Mouse (Mus musculus): Measurements from ENCODE around the gene Med16.

Med16 gene

DNA sequence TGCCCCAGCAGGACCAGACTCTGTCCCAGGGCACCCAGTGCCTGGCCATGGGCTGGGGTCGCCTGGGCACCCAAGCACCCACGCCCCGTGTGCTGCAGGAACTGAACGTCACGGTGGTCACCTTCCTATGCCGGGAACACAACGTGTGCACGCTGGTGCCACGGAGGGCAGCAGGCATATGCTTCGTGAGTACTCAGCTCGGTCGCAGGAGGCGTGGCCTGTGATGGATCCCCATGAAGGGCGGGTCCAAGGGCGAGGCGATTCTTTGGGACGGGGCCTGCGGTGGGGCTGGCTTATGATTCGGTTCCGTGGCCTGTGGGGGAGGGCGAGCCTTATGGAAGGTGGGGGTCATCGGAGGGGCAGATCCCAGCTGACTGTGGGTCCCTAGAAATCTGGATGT is 26.7 kb downstream of the Med16 start:
- peak; percentile 68 for DNase-seq

DNA sequence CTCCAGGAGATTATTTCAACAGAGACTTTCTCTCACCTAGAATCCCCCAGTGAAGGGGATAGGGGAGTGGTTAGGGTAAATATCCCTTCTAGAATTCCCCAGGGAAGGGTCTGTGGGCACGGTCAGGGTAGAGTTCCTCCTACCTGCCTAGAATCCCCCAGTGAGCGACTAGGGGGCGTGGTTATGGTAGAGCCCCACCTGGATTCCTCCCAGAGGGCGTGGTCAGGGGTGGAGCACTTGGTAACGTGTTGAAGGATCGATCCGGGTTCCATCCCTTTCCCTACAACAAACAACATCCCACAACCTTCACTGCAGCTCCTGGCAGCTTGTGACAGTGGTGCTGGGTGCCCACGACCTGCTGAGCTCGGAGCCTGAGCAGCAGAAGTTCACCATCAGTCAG is 28.0 kb downstream of the Med16 start:
- peak; percentile 79 for DNase-seq

DNA sequence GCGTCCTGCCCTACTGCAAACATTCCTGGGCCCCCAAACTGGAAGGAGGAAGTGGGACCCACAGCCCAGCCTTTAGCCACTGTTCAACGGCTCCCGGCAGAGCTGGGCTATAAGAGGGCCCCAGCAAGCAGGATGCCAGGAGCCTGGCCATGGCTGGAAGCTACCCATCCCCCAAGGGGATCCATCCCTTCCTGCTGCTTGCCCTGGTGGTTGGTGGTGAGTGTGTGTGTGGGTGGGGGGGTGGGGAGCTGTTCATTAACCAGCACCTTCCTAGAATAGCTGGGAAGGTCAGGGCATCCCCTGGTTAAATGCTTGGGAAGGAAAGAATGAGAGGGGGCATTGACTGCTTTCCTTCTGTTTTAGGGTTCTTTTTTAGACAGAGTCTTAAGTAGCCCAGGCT is 29.2 kb downstream of the Med16 start:
- no peak for DNase-seq

DNA sequence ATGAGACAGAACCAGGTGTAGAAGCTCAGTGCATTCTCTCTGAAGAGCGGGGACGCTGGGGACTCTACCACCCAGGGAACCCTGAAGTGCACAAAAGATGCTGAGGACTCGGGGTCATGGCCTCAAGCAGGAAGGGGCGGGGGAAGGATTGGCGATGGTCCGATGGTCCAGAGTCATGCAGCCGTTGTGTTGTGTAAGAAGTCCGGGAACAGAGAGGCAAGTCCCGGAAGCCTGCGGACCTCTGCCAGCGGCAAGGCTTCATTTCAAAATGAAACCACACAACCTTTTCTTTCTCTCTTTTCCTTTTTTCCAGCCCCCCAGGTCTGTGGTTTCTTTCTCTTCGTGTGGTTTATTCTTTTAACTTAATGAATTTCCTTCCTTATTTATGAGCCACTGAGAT is 31.0 kb downstream of the Med16 start:
- DNase-seq, result peak; percentile 42

- peak; percentile 59 for DNase-seq
Observed at GRCm38 (mm10) chr10:79877174-79877573, 31.5 kb downstream of the Med16 start.

DNA sequence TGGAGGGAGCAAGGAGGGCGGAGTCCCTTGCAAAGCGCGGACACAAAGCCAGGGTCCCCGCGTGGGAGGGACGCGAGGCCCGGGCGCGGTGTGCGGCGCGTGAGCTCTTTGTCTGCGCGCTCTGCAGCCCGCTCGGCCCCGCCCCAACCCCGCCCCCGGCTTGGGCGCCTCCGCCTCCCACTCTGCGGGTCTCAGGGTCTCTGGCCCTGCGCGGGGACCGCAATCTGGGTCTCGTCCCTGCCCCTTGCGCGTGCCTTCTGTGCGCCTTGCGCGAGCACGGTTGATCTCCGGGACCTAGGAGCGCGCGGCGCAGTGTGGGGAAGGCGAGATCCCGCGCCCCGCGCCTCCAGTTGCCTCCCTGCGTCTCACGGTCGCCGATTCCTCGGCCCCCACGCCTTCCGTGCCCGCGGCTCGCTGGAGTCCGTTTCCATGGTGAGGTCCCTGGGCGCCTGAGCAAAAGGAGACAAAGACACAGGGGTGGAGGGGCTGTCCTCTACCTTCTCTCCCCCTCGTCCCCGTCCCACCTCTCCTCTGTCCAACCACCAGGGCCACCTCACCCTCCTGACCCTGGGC is 34.3 kb downstream of the Med16 start, which contains the start of the genes Prtn3 and Plppr3:
Prtn3 (plus strand) TSS at position 187 of the 573 bp plus-strand sequence.
Plppr3 (minus strand) TSS at position 345 of the 573 bp plus-strand sequence.
- DNase-seq, result peak; percentile 52

GRCm38 (mm10) chr10:79873715-79874289 is 34.9 kb downstream of the Med16 start:
- DNase-seq, result no peak

DNA sequence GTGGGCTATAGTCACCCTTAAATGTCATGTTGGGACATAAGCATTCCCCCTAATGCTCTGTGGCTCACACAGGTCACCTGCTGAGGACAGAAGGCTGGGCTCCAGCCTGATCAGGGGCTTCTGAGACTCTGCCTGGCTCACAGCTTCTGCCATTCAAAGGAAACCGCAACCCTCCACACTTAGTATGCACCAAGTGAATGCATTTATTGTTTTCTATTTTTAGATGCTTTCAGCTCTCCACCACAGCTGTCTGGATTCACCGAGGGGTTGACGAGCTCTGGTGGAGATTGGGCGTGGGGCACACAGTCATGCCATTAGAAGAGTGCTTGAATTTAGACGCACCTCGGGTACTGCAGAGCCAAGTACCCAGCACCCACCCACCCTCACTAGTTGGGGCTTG is 35.4 kb downstream of the Med16 start:
- DNase-seq, result no peak

DNA sequence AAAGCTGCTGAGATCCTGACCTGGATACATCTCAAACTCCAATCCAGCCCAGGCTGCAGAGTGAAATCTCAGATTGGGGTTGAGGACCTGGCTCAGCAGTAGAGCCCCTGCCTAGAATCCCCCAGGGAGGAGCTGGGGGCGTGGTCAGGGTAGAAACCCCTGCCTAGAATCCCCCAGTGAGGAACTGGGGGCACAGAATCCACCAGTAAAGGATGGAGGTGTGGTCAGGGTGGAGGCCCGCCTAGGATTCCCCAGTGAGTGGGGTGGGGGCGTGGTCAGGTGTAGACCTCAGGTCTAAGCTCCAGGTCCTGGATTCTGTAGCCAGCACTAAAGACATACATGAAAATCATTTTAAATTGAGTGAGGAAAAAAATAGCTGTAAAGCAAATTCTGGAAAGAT is 35.9 kb downstream of the Med16 start:
- no peak for DNase-seq

GRCm38 (mm10) chr10:79871845-79872244 is 36.9 kb downstream of the Med16 start:
- no peak for DNase-seq

DNA sequence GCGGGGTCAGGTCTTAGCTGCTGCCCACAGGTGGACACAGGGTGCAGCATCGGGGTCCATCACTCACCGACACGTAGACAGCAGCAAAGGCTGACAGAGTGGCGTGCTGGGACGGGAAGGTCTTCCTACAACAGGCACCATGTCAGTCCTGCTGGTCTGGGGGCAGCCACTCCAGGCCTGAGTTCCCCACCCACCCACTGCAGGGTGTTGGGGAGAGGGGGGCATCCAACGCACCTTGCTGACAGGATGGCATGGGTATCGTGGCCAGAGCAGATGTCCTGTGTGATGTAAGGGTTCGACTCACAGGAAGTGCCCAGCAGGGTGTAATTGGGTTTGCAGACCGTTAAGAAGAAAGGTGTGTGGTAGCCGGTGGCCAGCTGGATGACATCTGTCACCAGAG is 42.1 kb downstream of the Med16 start:
- no peak for DNase-seq

DNA sequence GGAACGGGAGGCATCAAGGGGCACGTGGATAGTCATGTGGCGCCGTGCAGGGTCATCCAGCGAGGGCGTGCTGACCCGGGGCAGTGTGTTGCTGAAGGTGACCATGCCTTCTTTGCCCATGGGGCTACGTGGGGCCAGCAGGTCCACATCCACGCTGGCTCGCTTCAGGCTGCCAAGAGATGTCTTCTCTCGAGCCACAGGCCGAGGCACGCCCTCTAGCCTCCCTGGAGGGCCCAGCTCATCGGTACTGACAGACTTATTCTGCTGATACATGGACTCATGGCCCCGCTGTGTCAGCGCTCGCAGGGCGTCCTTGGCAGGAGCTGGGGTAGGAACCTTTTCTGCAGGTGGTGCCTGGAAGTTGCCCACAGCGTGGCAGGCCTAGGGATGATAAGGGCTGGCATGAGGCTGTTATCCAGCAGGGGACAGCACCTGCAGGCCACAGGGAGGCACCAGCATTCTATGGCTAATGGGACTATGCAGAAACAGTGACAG is 42.9 kb downstream of the Med16 start:
- DNase-seq, result no peak

GRCm38 (mm10) chr10:79865189-79865601 is 43.5 kb downstream of the Med16 start:
- no peak for DNase-seq

- DNase-seq, result no peak
Observed at GRCm38 (mm10) chr10:79864351-79865188, 44.2 kb downstream of the Med16 start.

DNA sequence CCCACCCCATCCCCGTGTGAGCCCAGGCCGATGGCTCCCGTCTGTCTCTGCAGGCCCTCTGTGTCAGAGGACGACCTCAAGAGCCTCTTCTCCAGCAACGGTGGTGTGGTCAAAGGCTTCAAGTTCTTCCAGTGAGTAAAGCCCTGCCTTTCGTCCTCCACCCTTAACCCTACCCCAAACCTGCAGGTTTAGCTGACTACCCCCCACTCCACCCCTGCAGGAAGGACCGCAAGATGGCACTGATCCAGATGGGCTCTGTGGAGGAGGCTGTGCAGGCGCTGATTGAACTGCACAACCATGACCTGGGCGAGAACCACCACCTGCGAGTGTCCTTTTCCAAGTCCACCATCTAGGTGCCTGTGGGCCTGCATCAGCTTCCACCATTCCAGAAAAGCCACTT is 45.8 kb downstream of the Med16 start:
- no peak for DNase-seq

- DNase-seq, result no peak
Observed at GRCm38 (mm10) chr10:79862049-79862788, 46.5 kb downstream of the Med16 start.

GRCm38 (mm10) chr10:79861230-79862048 is 47.3 kb downstream of the Med16 start:
- DNase-seq, result no peak

DNA sequence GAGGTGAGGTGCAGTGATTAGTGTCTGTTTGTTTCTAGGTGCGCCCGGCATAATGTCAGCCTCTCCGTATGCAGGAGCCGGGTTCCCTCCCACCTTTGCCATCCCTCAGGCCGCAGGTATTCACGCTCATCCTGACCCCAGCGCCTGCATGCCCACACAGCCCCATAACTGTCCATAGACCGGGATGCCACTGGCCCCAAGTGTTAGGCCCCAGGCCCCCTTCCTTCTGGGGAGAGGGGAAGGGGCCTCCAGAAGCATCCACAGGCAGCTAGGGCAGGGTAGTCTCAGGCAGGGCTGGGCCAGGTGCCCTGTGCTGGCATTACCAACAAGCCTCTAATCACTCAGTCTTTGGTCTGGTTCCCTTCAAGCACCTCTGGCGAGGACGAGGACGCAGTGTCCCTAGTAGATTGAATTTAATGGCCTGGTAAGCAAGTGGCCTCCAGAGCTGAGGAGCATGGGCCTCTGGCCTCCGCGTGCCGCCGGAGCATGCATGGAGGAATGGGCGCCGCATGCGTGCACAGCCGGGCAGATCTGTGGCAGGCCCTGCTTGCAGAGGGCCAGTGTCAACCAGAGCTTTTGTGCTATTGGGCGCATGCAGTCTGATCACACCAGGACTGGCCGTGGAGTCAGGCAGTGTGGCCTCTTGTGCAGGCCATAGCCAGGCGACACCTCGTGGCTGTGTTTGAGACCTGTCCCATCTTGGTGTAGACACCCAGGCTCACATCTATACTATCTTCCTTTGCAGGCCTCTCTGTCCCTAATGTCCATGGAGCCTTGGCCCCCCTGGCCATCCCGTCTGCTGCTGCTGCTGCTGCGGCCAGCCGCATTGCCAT is 48.4 kb downstream of the Med16 start:
- no peak for DNase-seq

- DNase-seq, result no peak
Observed at GRCm38 (mm10) chr10:79859116-79859515, 49.6 kb downstream of the Med16 start.

DNA sequence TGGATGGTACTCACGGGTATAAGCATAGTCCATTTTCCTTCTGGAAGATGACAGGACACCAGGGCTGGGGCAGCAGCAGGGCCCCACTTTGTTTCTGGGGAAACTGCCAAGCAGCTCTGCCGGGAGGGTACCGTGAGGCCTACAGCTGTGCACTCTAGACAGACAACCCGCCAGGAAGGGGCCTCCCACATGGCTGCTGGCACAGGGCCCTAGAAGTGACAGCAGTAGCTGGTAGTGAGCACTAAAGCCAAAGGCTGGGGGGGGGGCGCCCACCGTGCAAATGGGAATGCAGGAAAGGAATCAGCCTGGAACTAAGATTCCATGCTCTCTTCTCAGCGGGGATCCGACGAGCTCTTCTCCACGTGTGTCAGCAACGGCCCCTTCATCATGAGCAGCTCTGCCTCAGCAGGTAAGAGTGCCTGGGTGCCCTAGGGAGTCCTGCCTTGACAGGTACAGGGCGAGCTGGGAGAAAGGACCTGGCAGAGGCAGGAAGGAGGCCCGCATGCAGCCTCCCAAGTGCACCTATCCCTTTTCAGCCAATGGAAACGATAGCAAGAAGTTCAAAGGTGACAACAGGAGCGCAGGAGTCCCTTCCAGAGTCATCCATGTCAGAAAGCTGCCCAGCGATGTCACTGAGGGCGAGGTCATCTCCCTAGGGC is 50.2 kb downstream of the Med16 start:
- DNase-seq, result peak; percentile 51

GRCm38 (mm10) chr10:79857894-79858293 is 50.8 kb downstream of the Med16 start:
- no peak for DNase-seq

All from liver (tissue).